Mouse (Mus musculus) lung, postnatal 25 days (tissue): ENCODE measurements at regions not wholly inside any gene's neighbourhood (a gene's known extent, or its start where the extent isn't known, plus 50 kb on each side); places are given as distances from the start of the nearest gene placed in this dataset.

ENCODE experiments used
- DNase-seq: peaks from one replicate; pipeline ENCODE4 v3.0.0; 2022; ENCODE audit warnings: low spot score

DNA sequence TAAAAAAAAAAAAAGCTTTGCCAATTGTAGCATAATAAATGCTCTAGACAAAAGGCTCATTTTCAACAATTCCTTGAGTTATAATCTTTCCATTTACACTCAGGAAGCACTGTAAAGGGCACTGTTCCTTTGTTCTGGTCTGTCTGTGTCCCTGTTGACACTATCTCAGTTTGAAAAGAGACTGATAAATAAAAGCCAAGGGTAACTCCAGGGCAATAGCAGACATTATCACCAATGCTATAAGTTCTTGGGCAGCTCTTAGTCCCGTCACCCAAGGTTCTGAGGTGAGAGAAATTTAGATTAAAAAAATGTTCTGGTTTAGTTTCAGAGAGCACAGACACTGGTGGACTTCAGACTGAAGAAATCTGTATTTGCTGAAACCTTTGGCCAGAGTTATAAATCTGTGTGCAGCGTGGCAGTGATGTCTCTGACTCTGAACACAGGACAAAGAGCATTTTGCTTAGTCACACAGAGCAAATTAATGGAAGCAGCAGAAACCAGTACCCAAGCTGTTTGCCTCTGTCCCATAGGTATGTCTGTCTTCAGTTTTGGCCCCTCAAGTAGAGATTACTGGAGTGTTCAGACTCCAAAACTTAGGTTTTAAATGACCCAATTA is 57.6 kb upstream of the Apob start:
- no peak for DNase-seq

DNA sequence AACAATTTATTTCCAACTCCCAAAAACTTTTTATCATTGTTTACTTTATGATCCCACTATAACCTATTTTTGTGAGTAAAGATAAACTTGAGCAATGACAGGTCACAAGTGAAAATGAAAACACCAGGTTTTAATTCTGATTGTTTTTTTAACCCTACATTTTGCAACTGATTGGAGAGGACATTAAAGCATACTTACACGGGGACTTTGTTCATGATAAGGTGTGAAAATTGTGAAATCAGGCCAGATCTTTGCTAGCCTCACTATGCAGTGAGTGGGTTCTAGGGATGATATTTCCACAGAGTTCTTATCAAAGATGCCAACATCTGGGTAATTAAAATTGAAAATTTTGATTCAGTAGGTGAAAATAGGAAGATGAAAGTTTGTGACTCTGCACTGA is 56.6 kb upstream of the Apob start:
- DNase-seq: no peak
